Mouse (Mus musculus) lung, embryonic 16.5 days (tissue): ENCODE measurements around the gene Col5a1. TPM values are rescaled to one million over a fixed set of nuclear protein-coding genes. Genes with fewer than 3 reads are reported as not detected.
A peak's percentile ranks its signal among the peaks of the same experiment; 100 is the strongest.

ENCODE experiments used
- ATAC-seq: fragments of 200-750 bp; cut with Nextera tagmentation; 2 replicates; pipeline ENCODE4 v1.8.0; 2017; ENCODE audit warnings: low read depth, mild to moderate bottlenecking, moderate library complexity
- H3K27ac ChIP-seq: fragments of 300-500 bp; sonication (generic); 2 replicates; pipeline ENCODE4 v1.5.1; 2014; ENCODE audit warnings: mild to moderate bottlenecking, control low read depth, low read length
- H3K27me3 ChIP-seq: fragments of 300-500 bp; sonication (generic); 2 replicates; pipeline ENCODE4 v1.6.1; 2014; ENCODE audit warnings: low read depth, low read length, mixed read lengths; ENCODE audit not compliant: control insufficient read depth, insufficient read depth
- H3K36me3 ChIP-seq: fragments of 300-500 bp; sonication (generic); 2 replicates; pipeline ENCODE4 v1.6.1; 2014; ENCODE audit warnings: low read length; ENCODE audit not compliant: control insufficient read depth, insufficient read depth
- H3K4me1 ChIP-seq: fragments of 300-500 bp; sonication (generic); replicated peaks from 2 replicates; pipeline ENCODE4 v1.6.1; 2014; ENCODE audit warnings: low read length, mixed read lengths; ENCODE audit not compliant: control insufficient read depth, insufficient read depth
- H3K4me2 ChIP-seq: fragments of 300-500 bp; sonication (generic); 2 replicates; pipeline ENCODE4 v1.6.1; 2014; ENCODE audit warnings: low read depth, low read length, control low read depth
- H3K4me3 ChIP-seq: fragments of 300-500 bp; sonication (generic); 2 replicates; pipeline ENCODE4 v1.5.1; 2014; ENCODE audit warnings: mild to moderate bottlenecking, low read length, control low read depth
- H3K9ac ChIP-seq: fragments of 300-500 bp; sonication (generic); 2 replicates; pipeline ENCODE4 v1.6.1; 2014; ENCODE audit warnings: low read length, control low read depth
- H3K9me3 ChIP-seq: fragments of 300-500 bp; sonication (generic); 2 replicates; pipeline ENCODE4 v1.6.1; 2016; ENCODE audit warnings: low read length; ENCODE audit not compliant: control insufficient read depth
- WGBS: fragments of 180-500 bp; shearing (Covaris S2); extraction: QIAGEN DNeasy Blood & Tissue Kit; methylation state at CpG from one replicate; pipeline ENCODE4 v1.1.7; 2014; 5-methylcytosine and 5-hydroxymethylcytosine counted together
- polyA plus RNA-seq: library from polyadenylated mRNA; unstranded; fragments of >200 nt; fragmentation: Nextera tagmentation; extraction: Ambion mirVana; gene quantifications from 2 replicates; pipeline ENCODE4 v1.2.1, GENCODE M21; 2015

The Col5a1 gene
- polyA plus RNA-seq, 1 experiment from 2014 or later = 66.2 TPM

- Histone ChIP-seq H3K9ac (no peak overlapping the region), H3K9me3 (no peaks in the 10 kb centered on the region), H3K4me3 (no peak overlapping the region), H3K27me3 (no peaks in the 10 kb centered on the region), H3K27ac (no peak overlapping the region), H3K4me1 (no peaks in the 10 kb centered on the region), H3K36me3 (no peaks in the 10 kb centered on the region), H3K4me2 (no peak overlapping the region)
- ATAC-seq = no peak
- WGBS = 73% methylated on average over 4 of the region's 4 CpGs
Measured at GRCm38 (mm10) chr2:28063711-28064338, 177.6 kb downstream of the Col5a1 start.

DNA sequence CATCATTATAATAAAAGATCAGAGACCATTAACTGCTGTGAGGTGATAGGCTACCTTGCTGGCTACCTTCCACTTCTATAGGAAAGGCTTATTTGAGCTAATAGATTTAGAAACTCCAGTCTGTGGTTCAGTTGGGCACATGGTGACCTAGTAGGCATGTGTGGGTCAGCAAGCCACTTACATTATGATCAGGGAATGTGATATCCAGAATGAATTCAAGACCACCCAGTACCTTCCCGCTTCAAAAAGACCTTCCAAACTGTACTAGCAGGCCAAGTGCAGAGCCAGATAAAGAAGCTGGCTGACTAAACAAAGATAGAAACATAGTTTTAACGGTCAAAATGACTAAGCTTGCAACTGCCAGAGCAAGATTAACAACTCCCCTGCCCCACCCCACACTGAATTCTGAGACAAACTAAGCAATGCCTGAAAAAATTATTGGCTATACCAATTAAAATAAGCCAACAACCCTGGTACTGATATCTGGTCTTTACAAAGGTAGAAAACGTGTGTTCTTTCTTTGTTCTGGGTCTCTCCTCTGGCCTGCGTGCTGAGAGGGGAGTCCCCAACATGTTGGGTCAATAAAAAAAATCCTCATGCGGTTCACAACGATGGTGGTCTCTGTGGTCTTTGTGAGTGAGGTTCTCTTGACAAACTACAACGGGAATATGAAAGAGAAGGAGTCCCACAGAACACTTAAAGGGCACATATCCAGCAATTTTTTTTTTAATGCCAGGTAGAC lies 178.3 kb downstream of the Col5a1 start:
- no peak for ATAC-seq
- no peaks in the 10 kb centered on the region for H3K9me3 ChIP-seq
- WGBS = 55% methylated on average over 7 of the region's 7 CpGs
- H3K4me1 ChIP-seq = no peaks in the 10 kb centered on the region
- H3K36me3 ChIP-seq = no peaks in the 10 kb centered on the region
- no peak overlapping the region for H3K4me3 ChIP-seq
- H3K27ac ChIP-seq = no peak overlapping the region
- no peak overlapping the region for H3K4me2 ChIP-seq
- no peaks in the 10 kb centered on the region for H3K27me3 ChIP-seq
- no peak overlapping the region for H3K9ac ChIP-seq

- Histone ChIP-seq H3K4me3 (no peak overlapping the region), H3K27me3 (no peaks in the 10 kb centered on the region), H3K9ac (no peak overlapping the region), H3K9me3 (no peaks in the 10 kb centered on the region), H3K27ac (no peak overlapping the region), H3K4me2 (no peak overlapping the region), H3K36me3 (no peaks in the 10 kb centered on the region), H3K4me1 (no peaks in the 10 kb centered on the region)
- WGBS = 80% methylated on average over 5 of the region's 5 CpGs
- ATAC-seq = no peak
Measured at GRCm38 (mm10) chr2:28065081-28065651, 178.9 kb downstream of the Col5a1 start.

DNA sequence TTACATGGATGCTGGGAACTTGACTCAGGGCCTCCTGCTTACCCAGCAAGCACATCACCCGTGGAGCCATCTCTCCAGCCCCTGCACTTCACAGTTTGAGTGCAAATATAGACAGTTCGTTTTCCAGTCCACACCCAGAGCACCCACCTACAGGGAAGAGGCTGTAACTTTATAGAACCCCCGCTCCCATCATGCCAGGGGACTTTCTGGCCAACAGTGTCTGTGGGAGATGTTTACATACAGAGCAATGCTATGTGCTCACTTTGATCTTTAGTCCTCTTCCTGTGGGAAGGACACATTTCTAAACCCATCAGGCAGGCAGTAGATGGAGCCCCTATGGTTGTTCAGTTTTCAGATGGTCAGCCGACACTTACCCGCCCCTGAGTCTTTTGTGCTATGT lies 180.5 kb downstream of the Col5a1 start:
- Histone ChIP-seq H3K9ac (no peak overlapping the region), H3K4me2 (no peak overlapping the region), H3K27ac (no peak overlapping the region), H3K9me3 (no peaks in the 10 kb centered on the region), H3K36me3 (no peaks in the 10 kb centered on the region), H3K4me1 (no peaks in the 10 kb centered on the region), H3K4me3 (no peak overlapping the region), H3K27me3 (no peaks in the 10 kb centered on the region)
- ATAC-seq = no peak
- WGBS = 48% methylated on average over 5 of the region's 5 CpGs

GRCm38 (mm10) chr2:28067175-28067574 lies 180.9 kb downstream of the Col5a1 start:
- Histone ChIP-seq H3K27ac (no peak overlapping the region), H3K27me3 (no peaks in the 10 kb centered on the region), H3K4me3 (no peak overlapping the region), H3K9ac (no peak overlapping the region), H3K36me3 (no peaks in the 10 kb centered on the region), H3K4me1 (no peaks in the 10 kb centered on the region), H3K9me3 (no peaks in the 10 kb centered on the region), H3K4me2 (no peak overlapping the region)
- 69% methylated on average over 6 of the region's 6 CpGs for WGBS
- ATAC-seq = no peak

GRCm38 (mm10) chr2:28067821-28068536 lies 181.8 kb downstream of the Col5a1 start:
- no peaks in the 10 kb centered on the region for H3K4me1 ChIP-seq
- no peaks in the 10 kb centered on the region for H3K9me3 ChIP-seq
- no peaks in the 10 kb centered on the region for H3K36me3 ChIP-seq
- no peak overlapping the region for H3K9ac ChIP-seq
- no peak for ATAC-seq
- no peak overlapping the region for H3K27ac ChIP-seq
- H3K4me3 ChIP-seq = no peak overlapping the region
- WGBS = 63% methylated on average over 2 of the region's 2 CpGs
- H3K27me3 ChIP-seq = no peaks in the 10 kb centered on the region
- H3K4me2 ChIP-seq = no peak overlapping the region

GRCm38 (mm10) chr2:28068537-28068878 lies 182.3 kb downstream of the Col5a1 start:
- no peak overlapping the region for H3K9ac ChIP-seq
- no peaks in the 10 kb centered on the region for H3K27me3 ChIP-seq
- H3K4me1 ChIP-seq = no peaks in the 10 kb centered on the region
- H3K36me3 ChIP-seq = no peaks in the 10 kb centered on the region
- no peak overlapping the region for H3K4me3 ChIP-seq
- H3K4me2 ChIP-seq = no peak overlapping the region
- peak; percentile 36; the same call in 1 of the 2 replicates for ATAC-seq
- 43% methylated on average over 9 of the region's 9 CpGs for WGBS
- H3K27ac ChIP-seq = no peak overlapping the region
- H3K9me3 ChIP-seq = no peaks in the 10 kb centered on the region

DNA sequence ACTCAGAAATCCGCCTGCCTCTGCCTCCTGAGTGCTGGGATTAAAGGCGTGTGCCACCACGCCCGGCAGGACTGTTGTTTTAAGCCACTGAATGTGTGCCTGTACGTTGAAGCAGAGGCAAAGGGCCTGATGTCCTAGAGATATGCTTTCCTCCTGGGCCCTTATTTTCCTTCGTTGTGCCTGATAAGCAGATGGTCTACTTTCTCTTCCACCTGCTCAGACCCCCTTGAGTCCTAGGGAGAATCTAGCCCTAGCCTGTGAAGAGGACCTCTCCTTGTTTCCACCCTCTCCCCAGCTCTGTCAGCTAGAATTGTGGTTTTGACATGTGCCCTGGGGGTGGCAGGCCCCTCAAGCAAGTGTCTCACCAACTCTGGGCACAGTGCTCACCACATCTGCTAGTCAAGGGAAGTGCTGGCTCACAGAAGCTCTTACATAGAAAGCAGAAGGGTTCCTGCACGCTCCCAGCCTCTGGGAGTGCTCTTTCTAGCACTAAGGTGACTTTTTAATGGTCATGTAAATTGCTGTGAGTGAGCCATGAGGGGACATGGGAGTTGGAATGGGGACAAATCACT lies 189.5 kb downstream of the Col5a1 start:
- no peaks in the 10 kb centered on the region for H3K4me1 ChIP-seq
- WGBS = 75% methylated on average over 7 of the region's 7 CpGs
- no peak overlapping the region for H3K4me2 ChIP-seq
- H3K27me3 ChIP-seq = no peaks in the 10 kb centered on the region
- H3K27ac ChIP-seq = no peak overlapping the region
- H3K9me3 ChIP-seq = no peaks in the 10 kb centered on the region
- no peak for ATAC-seq
- no peak overlapping the region for H3K4me3 ChIP-seq
- no peaks in the 10 kb centered on the region for H3K36me3 ChIP-seq
- no peak overlapping the region for H3K9ac ChIP-seq

DNA sequence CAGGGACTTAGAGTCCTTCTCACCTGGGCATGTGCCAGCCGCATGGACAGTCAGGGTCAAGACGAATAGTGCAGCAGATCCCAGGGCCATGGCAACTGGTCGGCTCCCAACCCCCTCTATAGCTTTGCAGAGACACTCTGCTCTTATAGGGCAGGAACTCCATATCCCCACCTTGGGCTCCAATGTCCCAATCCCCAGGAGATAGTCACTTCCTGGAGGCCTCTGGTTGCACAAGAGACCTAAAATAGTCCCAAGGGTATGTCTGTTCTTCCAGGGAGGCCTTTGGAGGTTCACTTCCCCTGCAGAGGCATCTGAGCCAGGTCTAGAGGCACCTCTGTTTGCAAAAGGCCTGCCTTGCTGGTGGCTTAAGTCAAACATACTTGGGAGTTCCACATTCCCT lies 198.5 kb downstream of the Col5a1 start, which contains the start of gene Fcnb:
Gene Fcnb (minus strand): TSS at position 118 of the 400 bp plus-strand sequence.
- no peaks in the 10 kb centered on the region for H3K27me3 ChIP-seq
- H3K27ac ChIP-seq = no peak within 1 kb of the TSS
- WGBS = 76% methylated on average over 3 of the region's 3 CpGs
- no peaks in the 10 kb centered on the region for H3K9me3 ChIP-seq
- ATAC-seq = no peak
- no peaks in the 10 kb centered on the region for H3K36me3 ChIP-seq
- no peak within 1 kb of the TSS for H3K9ac ChIP-seq
- H3K4me1 ChIP-seq = peaks cover 4% of the 10 kb centered on the region; the same call in 1 of the 2 replicates
- H3K4me2 ChIP-seq = no peak within 1 kb of the TSS
- no peak within 1 kb of the TSS for H3K4me3 ChIP-seq
